Mouse (Mus musculus) ZHBTc4 (cell line): ENCODE data around the gene Naa15.
A peak's percentile ranks its signal among the peaks of the same experiment; 100 is the strongest.

Experiments used
- DNase-seq: peaks from one replicate; pipeline ENCODE4 v3.0.0-alpha.2; 2011; ENCODE audit warnings: low read depth, low spot score

Naa15 gene

GRCm38 (mm10) chr3:51434364-51434763, 19.4 kb downstream of the Naa15 start:
- DNase-seq = peak; percentile 17

GRCm38 (mm10) chr3:51434871-51435595, 20.1 kb downstream of the Naa15 start:
- DNase-seq = no peak

GRCm38 (mm10) chr3:51468530-51468929, 53.6 kb downstream of the Naa15 start:
- DNase-seq = no peak

GRCm38 (mm10) chr3:51475706-51476105, 60.8 kb downstream of the Naa15 start:
- no peak for DNase-seq

- DNase-seq = no peak
These were observed 64.9 kb downstream of the Naa15 start for GRCm38 (mm10) chr3:51479893-51480292.

- peak; percentile 68 for DNase-seq
These were observed 66.1 kb downstream of the Naa15 start for GRCm38 (mm10) chr3:51481059-51481458.

GRCm38 (mm10) chr3:51481881-51482280, 66.9 kb downstream of the Naa15 start:
- no peak for DNase-seq

- DNase-seq = no peak
These were observed 67.8 kb downstream of the Naa15 start for GRCm38 (mm10) chr3:51482781-51483180.

- DNase-seq = peak; percentile 99
These were observed 68.9 kb downstream of the Naa15 start, which contains the start of gene Rab33b for GRCm38 (mm10) chr3:51483741-51484359. Gene Rab33b (plus strand): TSS chr3:51483920.

- no peak for DNase-seq
These were observed 69.4 kb downstream of the Naa15 start for GRCm38 (mm10) chr3:51484370-51484769.

- no peak for DNase-seq
These were observed 70.4 kb downstream of the Naa15 start for GRCm38 (mm10) chr3:51485347-51485746.

- DNase-seq = no peak
These were observed 71.7 kb downstream of the Naa15 start for GRCm38 (mm10) chr3:51486491-51487195.

GRCm38 (mm10) chr3:51490088-51490753, 75.3 kb downstream of the Naa15 start:
- no peak for DNase-seq

GRCm38 (mm10) chr3:51493272-51493838, 78.4 kb downstream of the Naa15 start:
- no peak for DNase-seq

GRCm38 (mm10) chr3:51494466-51494865, 79.5 kb downstream of the Naa15 start:
- no peak for DNase-seq

GRCm38 (mm10) chr3:51495646-51496045, 80.7 kb downstream of the Naa15 start:
- DNase-seq = no peak

GRCm38 (mm10) chr3:51497978-51498377, 83.0 kb downstream of the Naa15 start:
- DNase-seq = no peak

GRCm38 (mm10) chr3:51498659-51499058, 83.7 kb downstream of the Naa15 start:
- DNase-seq = no peak

- DNase-seq = no peak
These were observed 84.9 kb downstream of the Naa15 start for GRCm38 (mm10) chr3:51499876-51500275.

GRCm38 (mm10) chr3:51504385-51504952, 89.5 kb downstream of the Naa15 start:
- DNase-seq = no peak

- peak; percentile 18 for DNase-seq
These were observed 90.5 kb downstream of the Naa15 start for GRCm38 (mm10) chr3:51505465-51505864.
